In genomic region chr5:120386361-120386760, GRCm38 (mm10) we compare ENCODE assay signal across 28 mouse cellular contexts. TPM values are rescaled to one million over a fixed set of nuclear protein-coding genes. Genes with fewer than 3 reads are reported as not detected.
DNase-seq lines count a peak whose midpoint lies in the region; ATAC-seq and TF ChIP-seq lines count a peak whose summit lies in the region.
"Had no signal": no experiment of that assay in that cellular context is flagged by ENCODE, and none has a peak within 500 bp of the region (broad histone marks: within the 10 kb centered on the region; RNA-seq: fewer than 3 reads in every experiment).

No protein-coding gene starts in this region.

- H3K4me1 ChIP-seq in cerebellum, adult 2 months (ENCODE audit: control insufficient read depth, insufficient read depth, low read length) = peaks cover 3% of the 10 kb centered on the region; the same call in 1 of the 2 replicates
- H3K4me1 ChIP-seq in midbrain, postnatal 0 days (ENCODE audit: insufficient read depth, low read length) = no peaks in the 10 kb centered on the region
- 0 out of 2 replicates have a peak, but pooled peaks cover 5% of the 10 kb centered on the region for H3K4me1 ChIP-seq in midbrain, embryonic 13.5 days (replicated peaks)
- H3K4me1 ChIP-seq: embryonic facial prominence, embryonic 15.5 days; forebrain, embryonic 15.5 days; heart, embryonic 10.5 days had no signal

- no peak overlapping the region for H3K9ac ChIP-seq in midbrain, postnatal 0 days (replicated peaks; ENCODE audit: low read length, poor library complexity, severe bottlenecking)
- no peak overlapping the region for H3K9ac ChIP-seq in midbrain, embryonic 13.5 days (replicated peaks)
- H3K9ac ChIP-seq: embryonic facial prominence, embryonic 15.5 days; forebrain, embryonic 15.5 days; hindbrain, embryonic 12.5 days had no signal

- H3K27me3 ChIP-seq in cerebellum, adult 2 months (ENCODE audit: control insufficient read depth, insufficient read depth, low read length) = no peaks in the 10 kb centered on the region
- no peaks in the 10 kb centered on the region for H3K27me3 ChIP-seq in midbrain, postnatal 0 days (ENCODE audit: insufficient read depth, low read length)
- H3K27me3 ChIP-seq in midbrain, embryonic 13.5 days = peaks cover 8% of the 10 kb centered on the region; the same call in 1 of the 2 replicates
- H3K27me3 ChIP-seq: forebrain, embryonic 15.5 days had no signal

- TF ChIP-seq CTCF in cerebellum, adult 2 months (IDR thresholded peaks at IDR 0.05; ENCODE audit: borderline replicate concordance, insufficient read depth, low read depth, low read length) = no peak
- no peak for TF ChIP-seq CTCF in layer of hippocampus, adult 2 months (conservative IDR thresholded peaks at IDR 0.05)
- TF ChIP-seq CTCF in midbrain, postnatal 0 days (IDR thresholded peaks at IDR 0.05) = no peak

- no peaks in the 10 kb centered on the region for H3K9me3 ChIP-seq in midbrain, postnatal 0 days (ENCODE audit: low read length)
- H3K9me3 ChIP-seq in midbrain, embryonic 13.5 days = no peaks in the 10 kb centered on the region
- H3K9me3 ChIP-seq: embryonic facial prominence, embryonic 15.5 days; forebrain, embryonic 15.5 days; G1E; heart, embryonic 10.5 days; hindbrain, embryonic 12.5 days had no signal

- no peak for ATAC-seq in midbrain, postnatal 0 days (ENCODE audit: low FRiP score)
- no peak for ATAC-seq in midbrain, embryonic 13.5 days
- ATAC-seq: CD4-positive, CD25-positive, alpha-beta regulatory T cell, adult 4 months; forebrain, embryonic 15.5 days had no signal

- no peak overlapping the region for H3K27ac ChIP-seq in cerebellum, adult 2 months (ENCODE audit: insufficient read depth, low read length)
- H3K27ac ChIP-seq in layer of hippocampus, adult 2 months = no peak overlapping the region
- no peak overlapping the region for H3K27ac ChIP-seq in midbrain, postnatal 0 days (ENCODE audit: low read depth, low read length)
- no peak overlapping the region for H3K27ac ChIP-seq in midbrain, embryonic 13.5 days
- H3K27ac ChIP-seq: embryonic facial prominence, embryonic 15.5 days; forebrain, embryonic 15.5 days; heart, embryonic 10.5 days; hindbrain, embryonic 12.5 days had no signal

- 15% methylated on average over 4 of the region's 4 CpGs for WGBS in cerebellum, adult 2 months
- 83% methylated on average over 4 of the region's 4 CpGs for WGBS in midbrain, postnatal 0 days
- 81% methylated on average over 4 of the region's 4 CpGs for WGBS in midbrain, embryonic 13.5 days

- peak; percentile 85 to 90 for DNase-seq in cerebellum, postnatal 10 days
- no peak for DNase-seq in cerebellum, adult 2 months
- peak; percentile 14 to 18 for DNase-seq in layer of hippocampus, adult 2 months (ENCODE audit: low spot score in 2 of 2)
- DNase-seq in layer of hippocampus, adult 9-10 months (ENCODE audit: low spot score) = no peak
- DNase-seq in midbrain, postnatal 0 days (ENCODE audit: low spot score) = peak; percentile 30
- peak; percentile 37 for DNase-seq in brain, adult 2 months (ENCODE audit: low read depth, low spot score)
- no peak for DNase-seq in gastrocnemius, postnatal 10 days
- DNase-seq: adrenal gland, adult 8-10 months; adrenal gland, postnatal 36 days; B cell, adult 2 months; cerebellum, adult 11 months; cerebellum, adult 9-11 months; embryo, embryonic 11 days; heart, adult 18-20 months; heart, postnatal 10 days; heart, postnatal 4 days had no signal

- no peak overlapping the region for H3K4me2 ChIP-seq in midbrain, postnatal 0 days (ENCODE audit: low read depth, low read length, poor library complexity, severe bottlenecking)
- no peak overlapping the region for H3K4me2 ChIP-seq in midbrain, embryonic 13.5 days (replicated peaks)
- H3K4me2 ChIP-seq: embryonic facial prominence, embryonic 15.5 days; forebrain, embryonic 15.5 days; hindbrain, embryonic 12.5 days had no signal

- H3K36me3 ChIP-seq in midbrain, postnatal 0 days (ENCODE audit: insufficient read depth, low read length) = no peaks in the 10 kb centered on the region
- no peaks in the 10 kb centered on the region for H3K36me3 ChIP-seq in midbrain, embryonic 13.5 days
- H3K36me3 ChIP-seq: embryonic facial prominence, embryonic 15.5 days; forebrain, embryonic 15.5 days; G1E; heart, embryonic 10.5 days; hindbrain, embryonic 12.5 days had no signal

- no peak for TF ChIP-seq POLR2A in cerebellum, adult 2 months (IDR thresholded peaks at IDR 0.05; ENCODE audit: borderline replicate concordance, insufficient read depth, low read length)

- no peak overlapping the region for H3K4me3 ChIP-seq in cerebellum, adult 2 months (replicated peaks; ENCODE audit: insufficient read depth, low read depth, low read length)
- no peak overlapping the region for H3K4me3 ChIP-seq in layer of hippocampus, adult 2 months
- no peak overlapping the region for H3K4me3 ChIP-seq in midbrain, postnatal 0 days (ENCODE audit: low read depth, low read length)
- no peak overlapping the region for H3K4me3 ChIP-seq in midbrain, embryonic 13.5 days (replicated peaks)
- H3K4me3 ChIP-seq: embryonic facial prominence, embryonic 15.5 days; erythroblast, embryonic 14.5 days; forebrain, embryonic 15.5 days; heart, embryonic 10.5 days; hindbrain, embryonic 12.5 days had no signal

RNA-seq across cellular contexts. Expression of gene Lhx5, which starts 45.1 kb away (rescaled TPM):
- 7.7 and 9.7 TPM in 2 replicates for polyA plus RNA-seq in cerebellum, adult 2 months (2012; rRNA removed)
- under 1 TPM in 1 of 2 experiments, not detected in 1; 0.36 TPM for total RNA-seq in layer of hippocampus, adult 2 months (2021)
- 27.0 and 30.3 TPM in 2 replicates for total RNA-seq in midbrain, postnatal 0 days (2014; rRNA removed)
- 13.9 and 14.7 TPM in 2 replicates for polyA plus RNA-seq in midbrain, postnatal 0 days (2015; fragmentation: Nextera tagmentation; extraction: Ambion mirVana)
- polyA plus RNA-seq in midbrain, embryonic 13.5 days (2015; fragmentation: Nextera tagmentation; extraction: Ambion mirVana) = 44.6 and 55.0 TPM in 2 replicates
- not detected for total RNA-seq in gastrocnemius, postnatal 10 days (2021)
- total RNA-seq: adrenal gland, adult 8-10 months; adrenal gland, postnatal 36 days; common myeloid progenitor, adult 5-6 weeks; gastrocnemius, adult 8-10 months; gastrocnemius, postnatal 4 days; heart, adult 18-20 months; heart, postnatal 10 days; heart, postnatal 4 days had no signal
- polyA plus RNA-seq: CD4-positive, CD25-positive, alpha-beta regulatory T cell, adult 4 months; erythroblast, embryonic 14.5 days; G1E; heart, embryonic 14.5 days had no signal

Comparison
In these comparisons a context has a peak if more than half of its experiments do, and no peak if none do; other contexts are left out.
1. DNase-seq: peak in cerebellum, postnatal 10 days (2 of 2), layer of hippocampus, adult 2 months (2 of 2), midbrain, postnatal 0 days (single experiment) and brain, adult 2 months (single experiment); none in cerebellum, adult 2 months (0 of 2), layer of hippocampus, adult 9-10 months (single experiment) and gastrocnemius, postnatal 10 days (single experiment).
2. RNA of gene Lhx5, which starts 45.1 kb away (total RNA-seq): 27.0 to 30.3 TPM in midbrain, postnatal 0 days; 0.36 TPM in layer of hippocampus, adult 2 months and not detected in gastrocnemius, postnatal 10 days; every median in the first group is over 10 times any median in the second.